Mouse (Mus musculus): Measurements from ENCODE around the gene Lrp4.

DNA sequence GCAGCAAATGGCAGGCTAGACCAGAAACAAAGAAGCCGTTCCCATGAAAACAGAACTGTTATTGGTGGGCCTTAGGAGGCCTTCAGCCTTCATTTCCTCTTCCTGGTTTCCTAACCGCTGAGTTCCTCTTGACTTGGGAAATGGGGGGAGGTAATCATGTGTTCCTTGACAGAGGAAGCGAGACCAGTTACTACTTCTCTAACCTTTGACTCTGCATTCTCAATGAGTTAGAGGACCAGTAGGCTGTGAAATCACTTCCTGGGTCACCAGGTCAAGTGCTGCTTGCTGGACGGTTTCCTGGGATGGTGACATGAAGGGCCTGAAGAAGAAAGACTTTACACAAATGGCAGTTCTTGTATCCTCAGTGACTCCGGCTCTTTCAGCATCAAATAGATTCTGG, 45.0 kb upstream of the Lrp4 start:
- TF ChIP-seq CTCF (IDR thresholded peaks at IDR 0.05; ENCODE audit: low read depth) = no peak
- no peak for TF ChIP-seq EP300 (optimal IDR thresholded peaks at IDR 0.05)
